Mouse (Mus musculus): Measurements from ENCODE around the gene Dclk1. TPM values are rescaled to one million over a fixed set of nuclear protein-coding genes. Genes with fewer than 3 reads are reported as not detected.

The Dclk1 gene
- polyA plus RNA-seq, 1 experiment: 70.4 TPM

- Histone ChIP-seq H3ac (ENCODE audit: control insufficient read depth, insufficient read length) (no peak overlapping the region), H3K4me2 (ENCODE audit: low read depth) (no peak overlapping the region), H3K27me3 (ENCODE audit: control insufficient read depth, insufficient read depth, insufficient read length) (no peaks in the 10 kb centered on the region), H3K4me3 (no peak overlapping the region), H3K79me2 (ENCODE audit: control insufficient read depth, insufficient read depth) (no peaks in the 10 kb centered on the region), H3K36me3 (ENCODE audit: control insufficient read depth, insufficient read depth) (peaks cover 4% of the 10 kb centered on the region)
- TF ChIP-seq SRF (IDR thresholded peaks at IDR 0.05; ENCODE audit: control insufficient read depth, insufficient read length, low read depth) (no peak), CEBPB (IDR thresholded peaks at IDR 0.05; ENCODE audit: insufficient read depth, poor library complexity, severe bottlenecking) (no peak), TCF12 (IDR thresholded peaks at IDR 0.05; ENCODE audit: insufficient read depth, poor library complexity, severe bottlenecking) (no peak), MYOG (IDR thresholded peaks at IDR 0.05; ENCODE audit: control insufficient read depth in 1 of 3, insufficient read depth in 1 of 3, insufficient read length in 2 of 3, low read depth in 2 of 3) (peak in 1 of 3 experiments; percentile 41), E2F4 (IDR thresholded peaks at IDR 0.05; ENCODE audit: insufficient read depth) (no peak), POLR2A (IDR thresholded peaks at IDR 0.05; ENCODE audit: insufficient read length, low read depth) (no peak), MYOD1 (IDR thresholded peaks at IDR 0.05; ENCODE audit: control insufficient read depth in 1 of 3, insufficient read length in 2 of 3, low read depth in 2 of 3) (peak in 2 of 3 experiments; percentile 7 to 53), USF1 (IDR thresholded peaks at IDR 0.05; ENCODE audit: low read depth) (no peak), TCF3 (IDR thresholded peaks at IDR 0.05; ENCODE audit: insufficient read length, low read depth) (no peak), REST (IDR thresholded peaks at IDR 0.05; ENCODE audit: insufficient read depth, insufficient read length) (no peak), MAX (IDR thresholded peaks at IDR 0.05; ENCODE audit: low read depth) (no peak), POLR2AphosphoS2 (IDR thresholded peaks at IDR 0.05; ENCODE audit: insufficient read length, low read depth) (no peak)
Observed at GRCm38 (mm10) chr3:55350194-55350593, 108.0 kb downstream of the Dclk1 start.

- Histone ChIP-seq H3K27me3 (ENCODE audit: control insufficient read depth, insufficient read depth, insufficient read length) (no peaks in the 10 kb centered on the region), H3ac (ENCODE audit: control insufficient read depth, insufficient read length) (no peak overlapping the region), H3K36me3 (ENCODE audit: control insufficient read depth, insufficient read depth) (peaks cover 4% of the 10 kb centered on the region), H3K4me3 (no peak overlapping the region), H3K4me2 (ENCODE audit: low read depth) (no peak overlapping the region), H3K79me2 (ENCODE audit: control insufficient read depth, insufficient read depth) (no peaks in the 10 kb centered on the region)
- TF ChIP-seq TCF12 (IDR thresholded peaks at IDR 0.05; ENCODE audit: insufficient read depth, poor library complexity, severe bottlenecking): no peak
- TF ChIP-seq CEBPB (IDR thresholded peaks at IDR 0.05; ENCODE audit: insufficient read depth, poor library complexity, severe bottlenecking): no peak
- TF ChIP-seq MYOG (IDR thresholded peaks at IDR 0.05; ENCODE audit: control insufficient read depth in 1 of 3, insufficient read depth in 1 of 3, insufficient read length in 2 of 3, low read depth in 2 of 3): no peak
- no peak for TF ChIP-seq E2F4 (IDR thresholded peaks at IDR 0.05; ENCODE audit: insufficient read depth)
- no peak for TF ChIP-seq REST (IDR thresholded peaks at IDR 0.05; ENCODE audit: insufficient read depth, insufficient read length)
- TF ChIP-seq POLR2AphosphoS2 (IDR thresholded peaks at IDR 0.05; ENCODE audit: insufficient read length, low read depth): no peak
- no peak for TF ChIP-seq SRF (IDR thresholded peaks at IDR 0.05; ENCODE audit: control insufficient read depth, insufficient read length, low read depth)
- TF ChIP-seq TCF3 (IDR thresholded peaks at IDR 0.05; ENCODE audit: insufficient read length, low read depth): no peak
- TF ChIP-seq POLR2A (IDR thresholded peaks at IDR 0.05; ENCODE audit: insufficient read length, low read depth): no peak
- TF ChIP-seq MYOD1 (IDR thresholded peaks at IDR 0.05; ENCODE audit: control insufficient read depth in 1 of 3, insufficient read length in 2 of 3, low read depth in 2 of 3): no peak
- TF ChIP-seq MAX (IDR thresholded peaks at IDR 0.05; ENCODE audit: low read depth): no peak
- TF ChIP-seq USF1 (IDR thresholded peaks at IDR 0.05; ENCODE audit: low read depth): no peak
Observed at GRCm38 (mm10) chr3:55351281-55352052, 109.3 kb downstream of the Dclk1 start.

GRCm38 (mm10) chr3:55352529-55352928, 110.4 kb downstream of the Dclk1 start:
- no peak for TF ChIP-seq CEBPB (IDR thresholded peaks at IDR 0.05; ENCODE audit: insufficient read depth, poor library complexity, severe bottlenecking)
- no peak for TF ChIP-seq POLR2AphosphoS2 (IDR thresholded peaks at IDR 0.05; ENCODE audit: insufficient read length, low read depth)
- no peak for TF ChIP-seq REST (IDR thresholded peaks at IDR 0.05; ENCODE audit: insufficient read depth, insufficient read length)
- TF ChIP-seq TCF3 (IDR thresholded peaks at IDR 0.05; ENCODE audit: insufficient read length, low read depth): no peak
- TF ChIP-seq SRF (IDR thresholded peaks at IDR 0.05; ENCODE audit: control insufficient read depth, insufficient read length, low read depth): no peak
- no peak for TF ChIP-seq TCF12 (IDR thresholded peaks at IDR 0.05; ENCODE audit: insufficient read depth, poor library complexity, severe bottlenecking)
- no peak for TF ChIP-seq MYOG (IDR thresholded peaks at IDR 0.05; ENCODE audit: control insufficient read depth in 1 of 3, insufficient read depth in 1 of 3, insufficient read length in 2 of 3, low read depth in 2 of 3)
- TF ChIP-seq POLR2A (IDR thresholded peaks at IDR 0.05; ENCODE audit: insufficient read length, low read depth): no peak
- no peak for TF ChIP-seq MYOD1 (IDR thresholded peaks at IDR 0.05; ENCODE audit: control insufficient read depth in 1 of 3, insufficient read length in 2 of 3, low read depth in 2 of 3)
- TF ChIP-seq USF1 (IDR thresholded peaks at IDR 0.05; ENCODE audit: low read depth): no peak
- no peak for TF ChIP-seq MAX (IDR thresholded peaks at IDR 0.05; ENCODE audit: low read depth)
- no peak for TF ChIP-seq E2F4 (IDR thresholded peaks at IDR 0.05; ENCODE audit: insufficient read depth)
- no peak overlapping the region for H3K4me3 ChIP-seq

GRCm38 (mm10) chr3:55353169-55353568, 111.0 kb downstream of the Dclk1 start:
- no peak overlapping the region for H3K4me3 ChIP-seq
- H3ac ChIP-seq (ENCODE audit: control insufficient read depth, insufficient read length): no peak overlapping the region
- H3K36me3 ChIP-seq (ENCODE audit: control insufficient read depth, insufficient read depth): peaks cover 4% of the 10 kb centered on the region
- H3K27me3 ChIP-seq (ENCODE audit: control insufficient read depth, insufficient read depth, insufficient read length): no peaks in the 10 kb centered on the region
- no peak overlapping the region for H3K4me2 ChIP-seq (ENCODE audit: low read depth)
- H3K79me2 ChIP-seq (ENCODE audit: control insufficient read depth, insufficient read depth): no peaks in the 10 kb centered on the region
- TF ChIP-seq SRF (IDR thresholded peaks at IDR 0.05; ENCODE audit: control insufficient read depth, insufficient read length, low read depth): no peak
- TF ChIP-seq USF1 (IDR thresholded peaks at IDR 0.05; ENCODE audit: low read depth): peak; percentile 54
- no peak for TF ChIP-seq MYOD1 (IDR thresholded peaks at IDR 0.05; ENCODE audit: control insufficient read depth in 1 of 3, insufficient read length in 2 of 3, low read depth in 2 of 3)
- TF ChIP-seq MYOG (IDR thresholded peaks at IDR 0.05; ENCODE audit: control insufficient read depth in 1 of 3, insufficient read depth in 1 of 3, insufficient read length in 2 of 3, low read depth in 2 of 3): no peak
- peak; percentile 41 for TF ChIP-seq POLR2AphosphoS2 (IDR thresholded peaks at IDR 0.05; ENCODE audit: insufficient read length, low read depth)
- no peak for TF ChIP-seq POLR2A (IDR thresholded peaks at IDR 0.05; ENCODE audit: insufficient read length, low read depth)

More at GRCm38 (mm10) chr3:55352529-55352928, 110.4 kb downstream of the Dclk1 start:
- peaks cover 4% of the 10 kb centered on the region for H3K36me3 ChIP-seq (ENCODE audit: control insufficient read depth, insufficient read depth)
- no peaks in the 10 kb centered on the region for H3K27me3 ChIP-seq (ENCODE audit: control insufficient read depth, insufficient read depth, insufficient read length)
- H3K79me2 ChIP-seq (ENCODE audit: control insufficient read depth, insufficient read depth): no peaks in the 10 kb centered on the region
- H3K4me2 ChIP-seq (ENCODE audit: low read depth): no peak overlapping the region
- H3ac ChIP-seq (ENCODE audit: control insufficient read depth, insufficient read length): no peak overlapping the region

Measured in myocyte (in vitro differentiated cells).